Mouse (Mus musculus) right cerebral cortex, postnatal 4 days (tissue): ENCODE measurements at regions not wholly inside any gene's neighbourhood (a gene's known extent, or its start where the extent isn't known, plus 50 kb on each side); places are given as distances from the start of the nearest gene placed in this dataset.

Source experiments
- DNase-seq: peaks from one replicate; pipeline ENCODE4 v3.0.0-alpha.2; 2022

GRCm38 (mm10) chr6:94890165-94890564 is 190.2 kb upstream of the Lrig1 start:
- DNase-seq = no peak

GRCm38 (mm10) chr6:94889271-94889670 is 189.3 kb upstream of the Lrig1 start:
- DNase-seq = no peak

GRCm38 (mm10) chr6:94881139-94881538 is 181.2 kb upstream of the Lrig1 start:
- no peak for DNase-seq

GRCm38 (mm10) chr6:94875841-94876240 is 175.9 kb upstream of the Lrig1 start:
- DNase-seq = no peak

GRCm38 (mm10) chr6:94875065-94875464 is 175.1 kb upstream of the Lrig1 start:
- DNase-seq = no peak

GRCm38 (mm10) chr6:94874415-94874814 is 174.5 kb upstream of the Lrig1 start:
- DNase-seq = no peak

- no peak for DNase-seq
Observed at GRCm38 (mm10) chr6:94867952-94868351, 168.0 kb upstream of the Lrig1 start.

- DNase-seq = no peak
Observed at GRCm38 (mm10) chr6:94865498-94865897, 165.5 kb upstream of the Lrig1 start.

- no peak for DNase-seq
Observed at GRCm38 (mm10) chr6:94858121-94858621, 158.2 kb upstream of the Lrig1 start.

GRCm38 (mm10) chr6:94850121-94850520 is 150.2 kb upstream of the Lrig1 start:
- DNase-seq = no peak

GRCm38 (mm10) chr6:94849533-94849932 is 149.6 kb upstream of the Lrig1 start:
- no peak for DNase-seq

GRCm38 (mm10) chr6:94848437-94848836 is 148.5 kb upstream of the Lrig1 start:
- DNase-seq = no peak

GRCm38 (mm10) chr6:94845821-94846220 is 145.9 kb upstream of the Lrig1 start:
- no peak for DNase-seq

GRCm38 (mm10) chr6:94842856-94843255 is 142.9 kb upstream of the Lrig1 start:
- DNase-seq = no peak

- no peak for DNase-seq
Observed at GRCm38 (mm10) chr6:94841881-94842280, 141.9 kb upstream of the Lrig1 start.

- DNase-seq = no peak
Observed at GRCm38 (mm10) chr6:94835742-94836141, 135.8 kb upstream of the Lrig1 start.

- no peak for DNase-seq
Observed at GRCm38 (mm10) chr6:94834551-94834950, 134.6 kb upstream of the Lrig1 start.

- no peak for DNase-seq
Observed at GRCm38 (mm10) chr6:94830801-94831200, 130.8 kb upstream of the Lrig1 start.

- DNase-seq = no peak
Observed at GRCm38 (mm10) chr6:94829246-94829645, 129.3 kb upstream of the Lrig1 start.

GRCm38 (mm10) chr6:94826656-94827055 is 126.7 kb upstream of the Lrig1 start:
- DNase-seq = no peak

- DNase-seq = no peak
Observed at GRCm38 (mm10) chr6:94818220-94818619, 118.3 kb upstream of the Lrig1 start.

GRCm38 (mm10) chr6:94816161-94816560 is 116.2 kb upstream of the Lrig1 start:
- DNase-seq = no peak

GRCm38 (mm10) chr6:94814711-94815110 is 114.8 kb upstream of the Lrig1 start:
- no peak for DNase-seq

- DNase-seq = no peak
Observed at GRCm38 (mm10) chr6:94813481-94814148, 113.7 kb upstream of the Lrig1 start.

GRCm38 (mm10) chr6:94811846-94812245 is 111.9 kb upstream of the Lrig1 start:
- DNase-seq = no peak
